Mouse (Mus musculus) C2C12 (cell line): ENCODE measurements around the gene Dpp8. TPM values are rescaled to one million over a fixed set of nuclear protein-coding genes. Genes with fewer than 3 reads are reported as not detected.
"Not testable (repeated sequence)": the region's sequence is repeated elsewhere in the genome, so short reads cannot be mapped to it uniquely, and the experiment has no call there.

Experiments used
- H3K27me3 ChIP-seq: one replicate; pipeline ENCODE4 v1.6.1; 2011; ENCODE audit not compliant: control insufficient read depth, insufficient read depth, insufficient read length
- H3K36me3 ChIP-seq: one replicate; pipeline ENCODE4 v1.6.1; 2011; ENCODE audit not compliant: control insufficient read depth, insufficient read depth
- H3K4me3 ChIP-seq: one replicate; pipeline ENCODE4 v1.5.1; 2011; ENCODE audit warnings: mild to moderate bottlenecking, control low read depth; ENCODE audit not compliant: poor library complexity, insufficient read depth, severe bottlenecking
- H3K79me2 ChIP-seq: one replicate; pipeline ENCODE4 v1.6.1; 2011; ENCODE audit not compliant: control insufficient read depth, insufficient read depth
- H3K79me3 ChIP-seq: one replicate; pipeline ENCODE4 v1.6.1; 2011; ENCODE audit warnings: low read depth, control low read depth
- H3ac ChIP-seq: one replicate; pipeline ENCODE3; 2011; ENCODE audit warnings: low read depth; ENCODE audit not compliant: control insufficient read depth, insufficient read length
- CEBPB ChIP-seq: IDR thresholded peaks from one replicate; pipeline ENCODE4 v1.6.1; 2011; ENCODE audit warnings: low read depth, mild to moderate bottlenecking, control low read depth, moderate library complexity
- CTCF ChIP-seq: IDR thresholded peaks from one replicate; pipeline ENCODE4 v1.5.1; 2011; ENCODE audit not compliant: control insufficient read depth, insufficient read depth, insufficient read length
- FOSL1 ChIP-seq: IDR thresholded peaks from one replicate; pipeline ENCODE4 v1.8.0; 2011; ENCODE audit warnings: mild to moderate bottlenecking, low read length; ENCODE audit not compliant: poor library complexity, insufficient read depth, severe bottlenecking
- MAX ChIP-seq: IDR thresholded peaks from one replicate; pipeline ENCODE4 v1.6.1; 2011; ENCODE audit warnings: mild to moderate bottlenecking, control low read depth
- MYOD1 ChIP-seq: IDR thresholded peaks from one replicate; pipeline ENCODE4 v1.6.1; 2011; ENCODE audit warnings: low read depth; ENCODE audit not compliant: control insufficient read depth, insufficient read length
- MYOG ChIP-seq: IDR thresholded peaks from one replicate; pipeline ENCODE4 v1.6.1; 2011; ENCODE audit not compliant: control insufficient read depth, insufficient read length; ENCODE audit errors: extremely low read depth
- USF1 ChIP-seq: IDR thresholded peaks from one replicate; pipeline ENCODE4 v1.6.1; 2011; ENCODE audit warnings: low read depth, mild to moderate bottlenecking, control low read depth, moderate library complexity
- polyA plus RNA-seq: library from polyadenylated mRNA; unstranded; fragments of >200 nt; fragmentation: generic; extraction: Trizol; gene quantifications from one replicate; pipeline ENCODE4 v1.2.1, GENCODE M21; 2012; ENCODE audit warnings: missing spikeins

The Dpp8 gene
- polyA plus RNA-seq, 1 experiment = 15.5 TPM

GRCm38 (mm10) chr9:64990291-64990690, 41.9 kb upstream of the Dpp8 start:
- H3K36me3 ChIP-seq = peaks cover 38% of the 10 kb centered on the region
- H3K4me3 ChIP-seq = no peak overlapping the region
- H3K79me3 ChIP-seq = no peaks in the 10 kb centered on the region

GRCm38 (mm10) chr9:64995464-64995863, 36.8 kb upstream of the Dpp8 start:
- not testable (repeated sequence) for H3K36me3 ChIP-seq, H3ac ChIP-seq, H3K79me2 ChIP-seq, H3K4me3 ChIP-seq, H3K79me3 ChIP-seq, H3K27me3 ChIP-seq

More at GRCm38 (mm10) chr9:64990291-64990690, 41.9 kb upstream of the Dpp8 start:
- H3ac ChIP-seq = no peak overlapping the region
- H3K27me3 ChIP-seq = no peaks in the 10 kb centered on the region
- no peaks in the 10 kb centered on the region for H3K79me2 ChIP-seq
- TF ChIP-seq MYOD1 (no peak), FOSL1 (no peak), MAX (no peak), MYOG (no peak), CEBPB (no peak), USF1 (no peak), CTCF (no peak)

- no peaks in the 10 kb centered on the region for H3K27me3 ChIP-seq
- no peaks in the 10 kb centered on the region for H3K79me3 ChIP-seq
- H3ac ChIP-seq = no peak overlapping the region
- no peak for TF ChIP-seq MYOD1
- no peak for TF ChIP-seq USF1
- no peak for TF ChIP-seq MYOG
- no peak for TF ChIP-seq FOSL1
- TF ChIP-seq CTCF = no peak
- TF ChIP-seq MAX = no peak
- TF ChIP-seq CEBPB = no peak
- H3K36me3 ChIP-seq = peaks cover 17% of the 10 kb centered on the region
- H3K79me2 ChIP-seq = no peaks in the 10 kb centered on the region
- H3K4me3 ChIP-seq = no peak overlapping the region
These were observed 30.7 kb upstream of the Dpp8 start for GRCm38 (mm10) chr9:65001481-65001880.

GRCm38 (mm10) chr9:65005737-65006136, 26.5 kb upstream of the Dpp8 start:
- H3K36me3 ChIP-seq = peaks cover 12% of the 10 kb centered on the region

GRCm38 (mm10) chr9:65010632-65011031, 21.6 kb upstream of the Dpp8 start:
- H3K4me3 ChIP-seq = no peak overlapping the region
- peaks cover 10% of the 10 kb centered on the region for H3K79me3 ChIP-seq
- H3K79me2 ChIP-seq = peaks cover 54% of the 10 kb centered on the region
- no peaks in the 10 kb centered on the region for H3K27me3 ChIP-seq
- H3ac ChIP-seq = no peak overlapping the region
- TF ChIP-seq MYOG (no peak), CTCF (no peak), MAX (no peak), USF1 (no peak), CEBPB (no peak), MYOD1 (no peak), FOSL1 (no peak)
- H3K36me3 ChIP-seq = peaks cover 5% of the 10 kb centered on the region

More at GRCm38 (mm10) chr9:65005737-65006136, 26.5 kb upstream of the Dpp8 start:
- TF ChIP-seq CTCF (no peak), CEBPB (no peak), MAX (no peak), MYOD1 (no peak), MYOG (no peak), USF1 (no peak), FOSL1 (no peak)
- H3K79me3 ChIP-seq = no peaks in the 10 kb centered on the region
- no peak overlapping the region for H3K4me3 ChIP-seq
- no peak overlapping the region for H3ac ChIP-seq
- H3K27me3 ChIP-seq = no peaks in the 10 kb centered on the region
- H3K79me2 ChIP-seq = peaks cover 10% of the 10 kb centered on the region

GRCm38 (mm10) chr9:65011304-65011703, 20.9 kb upstream of the Dpp8 start:
- peaks cover 60% of the 10 kb centered on the region for H3K79me2 ChIP-seq
- H3K36me3 ChIP-seq = peaks cover 4% of the 10 kb centered on the region
- no peak for TF ChIP-seq USF1
- TF ChIP-seq CEBPB = no peak
- no peak for TF ChIP-seq MYOD1
- no peak for TF ChIP-seq CTCF
- no peak overlapping the region for H3ac ChIP-seq
- H3K4me3 ChIP-seq = no peak overlapping the region
- peaks cover 16% of the 10 kb centered on the region for H3K79me3 ChIP-seq
- H3K27me3 ChIP-seq = no peaks in the 10 kb centered on the region
